Mouse (Mus musculus) E14TG2a.4 (cell line): ENCODE measurements around the gene Stt3a.

Experiments used
- CTCF ChIP-seq: conservative IDR thresholded peaks from 2 replicates; pipeline ENCODE4 v1.5.1; 2014; ENCODE audit warnings: low read length
- POU5F1 ChIP-seq: IDR thresholded peaks from 2 replicates; pipeline ENCODE4 v1.6.1; 2014; ENCODE audit warnings: low read length, borderline replicate concordance

GRCm38 (mm10) chr9:36808126-36808785 lies 40.8 kb upstream of the Stt3a start:
- TF ChIP-seq CTCF, result no peak
- TF ChIP-seq POU5F1, result no peak
